Mouse (Mus musculus) left cerebral cortex, postnatal 36 days (tissue): ENCODE measurements around the gene Hoxa10. TPM values are rescaled to one million over a fixed set of nuclear protein-coding genes. Genes with fewer than 3 reads are reported as not detected.

Experiments used
- DNase-seq, 2 experiments: peaks; one replicate each; pipeline ENCODE4 v3.0.0; 2021 to 2022; ENCODE audit warnings: low spot score in 2 of 2, mixed read lengths in 1 of 2
- intact Hi-C: fragments of 180-260 bp; cut with DNase I; formaldehyde crosslinking; loops from one replicate; pipeline ENCODE4 v1.15.1; 2025
- total RNA-seq, 2 experiments: library from RNA; stranded (reverse); gene quantifications; 2 replicates each; pipeline ENCODE4 v1.2.3; 2021

Gene Hoxa10
- total RNA-seq, 2 experiments from 2014 or later = not detected

DNA sequence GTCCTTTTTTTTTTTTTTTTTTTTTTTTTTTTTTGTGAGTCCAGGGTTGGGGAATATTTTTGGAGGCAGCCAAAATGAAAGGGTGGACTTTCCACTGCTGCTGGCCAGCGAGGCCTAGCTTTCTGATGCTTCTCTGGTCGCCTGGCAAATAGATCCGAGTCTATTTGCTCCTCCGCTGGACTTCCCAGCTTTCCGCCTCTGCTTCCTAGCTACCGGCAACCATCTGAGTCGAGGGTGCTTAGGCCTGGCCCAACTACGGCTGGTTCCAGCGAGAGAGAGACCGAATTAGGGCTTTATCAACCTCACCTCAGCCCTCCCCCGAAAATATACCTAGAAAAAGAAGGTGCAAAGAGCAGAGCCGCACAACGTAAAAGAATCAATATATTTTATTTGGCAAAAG is 17.9 kb downstream of the Hoxa10 start:
- no peak for DNase-seq
- intact Hi-C loops = loop anchor here (5.0 kb wide), 1 partner anchor 350 kb away; no protein-coding TSS in a partner anchor

GRCm38 (mm10) chr6:52221993-52222685 is 18.5 kb downstream of the Hoxa10 start:
- no peak for DNase-seq
- intact Hi-C loops = loop anchor here (2.0 to 5.0 kb wide), 2 partner anchors 350 to 635 kb away; no protein-coding TSS in a partner anchor

DNA sequence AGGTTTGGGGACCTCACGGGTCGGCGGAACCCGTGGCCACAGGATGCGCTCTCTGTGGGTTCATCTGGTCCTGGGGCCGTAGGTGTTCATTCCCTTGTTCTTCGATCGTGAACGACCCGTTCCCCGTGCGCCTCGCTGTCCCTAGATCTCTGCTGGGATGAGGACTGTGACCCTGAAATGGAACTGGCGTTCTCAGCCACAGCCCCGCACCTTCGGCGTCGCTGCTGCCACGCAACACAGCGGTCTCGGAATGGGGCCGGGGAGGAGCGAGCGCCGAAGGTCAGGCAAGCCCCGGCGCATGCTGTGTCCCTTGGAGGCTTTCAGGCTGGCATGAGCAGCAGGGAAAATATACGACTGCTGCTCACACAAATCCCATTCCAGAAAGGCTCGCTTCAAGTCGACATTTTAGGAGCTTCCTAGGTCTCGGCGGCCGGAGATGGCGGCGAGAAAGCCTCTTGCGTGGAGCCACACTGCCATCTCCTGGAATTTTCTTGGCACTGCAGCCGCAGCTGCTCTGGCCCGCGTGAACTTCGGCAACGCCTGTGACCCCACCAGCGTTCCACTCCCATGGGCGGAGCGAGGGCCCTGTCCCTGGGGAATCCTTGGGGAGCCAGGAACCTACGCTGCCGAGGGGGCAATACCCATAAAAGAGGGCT is 19.2 kb downstream of the Hoxa10 start, which contains the start of gene Hoxa7:
Gene Hoxa7, minus strand, starts transcription at position 518 of the 656 bp plus-strand sequence.
- intact Hi-C loops = loop anchor here (2.0 to 5.0 kb wide), 2 partner anchors 349 to 635 kb away; no protein-coding TSS in a partner anchor
- DNase-seq = peak; percentile 77 to 81

- no peak for DNase-seq
- intact Hi-C loops = loop anchor here (2.0 to 5.0 kb wide), 2 partner anchors 349 to 634 kb away; no protein-coding TSS in a partner anchor
These were observed 19.8 kb downstream of the Hoxa10 start for GRCm38 (mm10) chr6:52220865-52221310.

DNA sequence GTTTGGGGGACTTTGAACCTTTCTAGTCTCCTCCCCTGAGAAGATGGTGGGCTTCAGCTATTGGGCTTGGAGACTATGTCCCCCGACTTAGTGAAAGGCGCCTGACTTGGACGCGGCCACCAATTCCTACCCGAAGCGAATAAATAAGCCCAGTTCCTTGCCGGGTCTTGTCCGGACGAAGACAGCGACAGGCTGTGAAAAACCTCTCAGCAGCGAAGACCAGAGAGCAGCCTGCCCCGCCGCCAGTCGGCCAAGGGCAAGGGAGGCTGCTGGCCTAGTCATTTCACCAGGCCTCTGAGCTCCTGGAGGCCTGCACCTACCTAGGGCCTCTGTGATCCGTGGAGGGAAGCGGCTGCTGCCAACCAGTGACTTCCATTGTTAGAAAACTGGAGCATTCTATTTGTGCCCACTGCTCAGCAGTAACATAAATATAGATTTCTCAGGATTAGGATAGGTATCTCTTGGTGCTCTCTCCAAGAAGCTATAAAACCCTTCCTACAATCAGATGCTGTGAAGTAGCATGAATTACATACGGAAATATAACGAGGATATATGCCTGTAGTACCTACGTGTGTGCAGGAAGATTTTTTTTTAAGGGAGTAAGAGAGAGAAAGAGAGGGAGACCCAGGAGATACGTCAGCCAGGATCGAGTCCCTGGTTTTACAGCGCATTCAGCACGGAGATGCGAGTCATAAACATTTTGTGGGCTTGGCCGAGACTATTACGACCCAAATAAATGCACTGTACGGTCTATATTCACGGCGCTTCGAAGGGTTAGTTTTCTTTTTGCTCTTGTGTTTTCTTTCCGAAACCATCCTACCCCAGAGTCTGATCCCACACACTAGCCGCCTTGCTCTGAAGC is 20.4 kb downstream of the Hoxa10 start:
- DNase-seq = no peak
- intact Hi-C loops = loop anchor here (2.0 to 5.0 kb wide), 2 partner anchors 348 to 633 kb away; no protein-coding TSS in a partner anchor

DNA sequence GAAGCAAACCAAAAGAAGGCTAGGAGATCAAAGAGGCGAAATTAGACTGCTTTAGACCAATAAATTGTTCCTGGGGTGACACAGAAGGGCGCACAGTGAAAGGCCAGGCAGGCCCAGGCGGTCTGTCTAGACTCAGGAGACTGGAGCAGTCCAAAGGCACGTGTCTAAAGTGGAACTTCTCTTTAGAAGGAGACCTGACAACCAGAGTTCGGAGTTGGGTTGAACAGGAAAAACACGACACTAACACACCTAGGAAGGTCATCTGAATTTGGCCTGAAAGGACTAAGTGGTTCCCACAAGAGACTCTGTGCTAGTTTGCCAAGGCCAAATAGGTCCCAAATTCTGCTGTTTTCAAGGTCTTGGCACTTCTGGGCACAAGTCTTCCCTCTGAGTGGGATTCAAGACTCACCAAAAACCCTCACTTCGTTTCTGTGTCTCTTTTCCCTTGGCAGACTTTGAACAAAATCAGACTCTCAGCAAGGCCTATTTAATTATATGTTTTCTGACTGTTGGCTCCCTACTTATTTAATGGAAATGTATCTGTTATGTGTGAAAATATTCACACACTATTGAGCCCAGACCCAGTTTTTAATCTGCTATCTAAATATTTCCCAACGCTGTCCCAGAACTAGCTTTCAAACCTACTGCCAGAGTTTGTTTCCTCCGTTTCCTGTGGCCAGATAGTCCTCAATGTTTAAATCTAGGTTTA is 21.3 kb downstream of the Hoxa10 start:
- DNase-seq = no peak
- intact Hi-C loops = loop anchor here (5.0 kb wide), 1 partner anchor 1037 kb away; no protein-coding TSS in a partner anchor

DNA sequence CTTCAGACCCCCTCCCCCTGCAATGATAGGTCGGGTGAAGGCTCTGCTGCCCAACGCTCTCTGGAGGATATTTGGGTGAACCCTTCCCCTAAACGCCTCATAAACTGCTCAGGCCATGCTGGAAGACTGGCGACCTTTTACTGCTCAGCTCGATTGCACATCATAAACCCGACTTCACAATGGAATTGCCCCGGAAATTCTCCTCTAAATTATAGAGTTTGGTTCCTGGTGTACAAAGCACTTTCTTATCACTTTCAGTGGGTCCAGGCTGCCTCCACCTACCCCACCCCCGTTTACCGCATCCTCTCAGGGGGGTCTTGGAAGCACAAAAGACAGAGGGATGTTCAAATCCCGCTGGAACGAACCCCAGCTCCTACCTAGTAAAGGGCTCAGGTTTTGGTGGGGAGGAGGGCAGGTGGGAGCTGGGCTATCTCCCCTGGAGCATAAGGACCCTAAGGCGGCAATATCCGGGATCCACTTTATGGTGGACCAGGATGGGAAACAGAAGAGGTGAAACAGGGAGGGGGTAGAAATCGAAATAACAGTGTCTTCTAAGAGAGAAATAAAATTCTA is 21.9 kb downstream of the Hoxa10 start:
- DNase-seq = no peak
- intact Hi-C loops = loop anchor here (5.0 kb wide), 1 partner anchor 1036 kb away; no protein-coding TSS in a partner anchor

DNA sequence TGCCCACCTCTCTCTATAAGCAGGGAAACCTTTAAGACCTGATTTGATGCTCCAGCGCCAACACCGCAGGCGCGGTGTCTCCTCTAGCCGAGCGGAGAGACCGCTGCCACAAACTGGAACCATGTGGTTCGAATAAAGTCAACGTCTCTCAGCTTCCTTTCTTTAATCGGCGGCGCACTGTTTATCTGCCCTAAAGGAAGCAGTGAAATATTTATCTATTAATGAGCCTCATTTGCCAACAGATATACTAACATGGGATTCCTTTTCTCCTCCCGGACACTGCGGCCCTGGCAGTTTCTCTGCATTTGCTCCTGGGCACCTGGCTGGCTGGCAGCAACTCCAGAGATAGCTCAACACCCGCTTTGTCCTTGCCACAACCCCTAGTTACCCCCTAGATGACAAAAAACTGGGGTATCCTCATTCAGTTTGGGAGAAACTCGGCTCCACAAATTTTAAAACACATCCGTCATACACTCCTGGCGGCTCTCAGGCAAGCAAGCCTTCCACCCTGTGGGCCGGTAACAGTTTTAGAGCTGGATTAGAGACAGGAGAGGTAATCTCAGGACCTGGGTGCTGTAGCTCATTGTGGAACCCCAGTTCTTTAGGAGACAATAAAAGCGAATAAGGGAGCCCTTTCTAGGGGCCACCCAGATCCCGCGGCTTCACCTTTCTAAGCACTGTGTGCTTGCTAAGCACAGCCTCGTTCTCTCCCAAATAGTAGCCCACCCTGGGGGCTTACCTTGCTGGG is 22.6 kb downstream of the Hoxa10 start:
- no peak for DNase-seq
- intact Hi-C loops = loop anchor here (5.0 kb wide), 1 partner anchor 1036 kb away; no protein-coding TSS in a partner anchor

DNA sequence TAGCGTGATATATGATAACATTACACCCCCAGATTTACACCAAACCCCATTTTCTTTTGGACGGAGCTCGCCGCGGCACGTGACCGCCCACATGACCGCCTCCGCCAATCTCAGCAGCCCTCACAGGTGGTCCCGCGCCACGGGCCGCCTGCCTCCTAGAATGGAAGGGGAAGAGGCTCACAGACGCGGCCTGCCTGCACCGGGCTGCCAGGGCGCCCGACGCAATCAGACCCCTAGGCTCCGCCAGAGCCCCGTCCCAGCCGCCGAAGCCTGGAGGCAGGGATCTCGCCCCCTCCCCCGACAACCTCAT is 23.2 kb downstream of the Hoxa10 start:
- intact Hi-C loops = loop anchor here (5.0 kb wide), 1 partner anchor 1035 kb away; no protein-coding TSS in a partner anchor
- DNase-seq = no peak

DNA sequence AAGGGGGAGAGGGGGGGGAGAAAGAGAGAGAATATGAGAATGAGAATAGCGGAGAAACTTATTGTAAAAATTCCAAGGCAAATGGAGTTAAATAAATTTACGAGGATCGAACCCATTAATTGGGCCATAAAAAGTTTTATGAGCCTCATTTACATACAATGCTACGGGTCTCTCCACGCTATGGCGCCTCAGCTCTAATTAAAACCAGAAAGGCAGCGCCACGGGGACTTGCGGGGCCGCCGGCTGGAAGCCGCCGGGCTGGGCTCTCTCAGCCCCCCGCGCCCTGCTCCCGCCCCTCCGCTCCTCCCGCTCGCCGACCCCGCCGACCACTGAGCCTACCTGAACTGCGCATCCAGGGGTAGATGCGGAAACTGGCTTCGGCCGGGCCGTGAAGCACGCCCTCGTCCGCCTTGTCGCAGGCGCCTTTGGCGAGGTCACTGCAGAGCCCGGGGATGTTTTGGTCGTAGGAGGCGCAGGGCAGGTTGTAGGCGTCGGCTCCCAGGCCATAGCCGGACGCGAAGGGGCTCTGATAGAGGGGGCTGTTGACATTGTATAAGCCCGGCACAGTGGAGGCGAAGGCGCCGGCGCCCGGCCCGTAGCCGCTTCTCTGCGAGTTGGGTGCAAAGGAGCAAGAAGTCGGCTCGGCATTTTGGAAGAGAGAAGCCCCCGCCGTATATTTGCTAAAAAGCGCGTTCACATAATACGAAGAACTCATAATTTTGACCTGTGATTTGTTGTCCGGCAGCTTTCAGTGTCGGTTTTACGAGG is 23.8 kb downstream of the Hoxa10 start:
- no peak for DNase-seq
- intact Hi-C loops = loop anchor here (5.0 kb wide), 1 partner anchor 1035 kb away; no protein-coding TSS in a partner anchor

DNA sequence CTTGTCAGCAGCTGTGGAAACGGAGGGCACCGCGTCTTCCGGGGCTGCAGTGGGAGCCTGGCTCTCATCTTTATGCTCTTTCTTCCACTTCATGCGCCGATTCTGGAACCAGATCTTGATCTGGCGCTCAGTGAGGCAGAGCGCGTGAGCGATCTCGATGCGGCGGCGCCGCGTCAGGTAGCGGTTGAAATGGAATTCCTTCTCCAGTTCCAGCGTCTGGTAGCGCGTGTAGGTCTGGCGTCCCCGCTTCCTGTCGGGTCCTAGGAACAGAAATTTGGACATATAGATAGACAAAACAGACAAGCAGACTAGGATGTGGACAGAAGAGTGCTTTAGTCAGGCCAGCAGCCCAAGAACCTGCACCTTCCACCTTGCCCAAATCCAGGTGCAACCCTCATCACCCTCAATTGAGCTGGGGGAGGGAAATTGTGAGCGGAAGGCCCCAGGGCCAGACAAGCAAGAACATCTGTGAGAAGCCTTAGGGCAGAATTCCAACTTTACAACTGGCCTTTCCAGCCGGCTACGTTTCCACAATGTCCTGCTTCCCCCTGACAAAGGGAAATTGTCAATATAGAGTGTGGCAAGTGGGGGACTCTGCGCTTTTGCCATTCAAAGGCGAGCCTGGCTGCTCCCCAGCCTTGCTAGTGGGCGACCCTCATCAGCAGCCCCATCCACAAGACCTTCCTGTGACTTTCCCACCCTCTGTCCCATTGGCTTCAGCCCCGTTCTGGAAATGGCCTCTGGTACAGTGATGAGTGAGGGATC is 24.7 kb downstream of the Hoxa10 start:
- DNase-seq = no peak
- intact Hi-C loops = loop anchor here (5.0 kb wide), 1 partner anchor 1034 kb away; no protein-coding TSS in a partner anchor

- no peak for DNase-seq
- intact Hi-C loops = loop anchor here (5.0 kb wide), 1 partner anchor 1033 kb away; no protein-coding TSS in a partner anchor
These were observed 25.6 kb downstream of the Hoxa10 start for GRCm38 (mm10) chr6:52215070-52215469.

GRCm38 (mm10) chr6:52214271-52214670 is 26.4 kb downstream of the Hoxa10 start:
- intact Hi-C loops = no loop called here
- no peak for DNase-seq

DNA sequence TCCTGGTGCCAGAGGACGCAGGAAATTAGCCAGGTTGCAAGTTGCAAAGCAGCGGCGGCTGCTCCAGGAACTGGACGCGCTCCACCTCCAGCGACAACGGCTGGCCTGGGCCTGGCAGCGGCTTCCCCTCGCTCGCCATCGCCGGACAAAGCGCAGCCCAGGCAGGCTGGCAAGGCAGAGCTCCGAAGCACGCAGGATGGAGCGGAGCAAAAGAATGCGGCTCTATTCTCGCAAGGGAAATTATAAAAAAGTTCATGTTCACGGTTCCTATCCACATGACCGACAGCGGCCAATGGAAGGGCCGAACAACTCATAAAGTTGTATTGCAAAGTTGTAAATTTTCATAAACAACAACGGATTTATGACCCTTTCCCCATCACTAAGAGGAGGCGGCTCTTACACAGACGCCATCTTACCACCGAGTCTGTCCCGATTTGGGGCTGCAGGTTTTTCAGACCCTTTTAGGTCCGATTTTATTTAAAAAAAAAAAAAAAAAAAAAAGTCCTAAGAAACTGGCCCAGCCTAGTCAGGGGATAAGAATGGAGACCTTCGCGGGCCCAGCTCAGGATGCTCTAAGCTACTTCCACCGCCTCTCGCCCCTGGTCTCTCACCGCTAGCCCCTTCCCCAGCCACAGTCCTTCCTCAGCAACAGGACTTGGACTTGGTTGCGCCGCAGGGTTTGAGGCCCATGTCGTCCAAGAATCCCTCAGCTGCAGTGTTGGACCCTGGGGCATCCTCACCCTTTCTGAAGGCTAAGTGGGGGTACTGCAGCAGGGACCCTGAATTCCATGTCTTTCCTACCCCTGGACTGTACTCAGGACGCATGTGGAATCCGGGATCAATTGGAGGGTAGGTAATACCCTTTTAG is 27.3 kb downstream of the Hoxa10 start, which contains the start of the genes Hoxa3 and Gm28308:
Gene Hoxa3, minus strand, starts transcription at position 218 of the 868 bp plus-strand sequence.
Gene Gm28308, minus strand, starts transcription at position 221 of the 868 bp plus-strand sequence.
- no peak for DNase-seq
- intact Hi-C loops = no loop called here

DNA sequence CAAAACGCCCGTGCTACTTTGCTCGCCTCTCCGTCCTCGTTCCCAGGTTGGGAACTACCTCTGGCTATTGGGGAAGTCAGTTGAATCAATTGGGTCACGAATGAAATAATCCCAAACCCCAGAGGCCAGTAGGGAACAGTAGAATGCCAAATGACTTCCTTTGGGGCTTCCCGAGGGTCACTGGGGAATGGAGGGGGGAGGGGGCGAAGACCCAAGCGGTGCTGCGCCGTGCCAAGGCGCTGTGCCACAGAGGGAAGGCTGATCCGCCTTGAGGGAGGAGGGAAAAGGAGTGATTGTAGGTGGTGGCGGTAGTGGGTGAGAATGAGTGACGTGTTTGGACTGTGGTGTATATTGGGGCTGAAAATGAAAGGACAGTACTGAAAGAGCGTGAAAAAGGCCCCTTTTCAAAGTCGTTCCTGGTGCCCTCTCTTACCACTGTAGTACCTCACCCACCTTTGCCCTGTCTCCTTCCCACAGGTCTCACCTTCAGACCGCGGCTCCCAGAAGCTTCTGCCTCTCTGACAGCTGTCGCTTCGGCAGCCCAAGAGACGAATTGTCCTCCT is 28.0 kb downstream of the Hoxa10 start:
- DNase-seq = peak in 1 of 2 experiments; percentile 2
- intact Hi-C loops = no loop called here
